Mouse (Mus musculus): ENCODE data around the gene Cipc.

Gene Cipc

GRCm38 (mm10) chr12:86946862-86947574 is at the start of gene Cipc:
Gene Cipc (plus strand): TSS chr12:86947043.
- DNase-seq (ENCODE audit: low read depth, low spot score), result peak; percentile 100

GRCm38 (mm10) chr12:86897769-86898273 is 49.0 kb upstream of the Cipc start:
- DNase-seq (ENCODE audit: low read depth, low spot score), result no peak

GRCm38 (mm10) chr12:86898448-86898847 is 48.4 kb upstream of the Cipc start:
- DNase-seq (ENCODE audit: low read depth, low spot score), result no peak

GRCm38 (mm10) chr12:86899461-86900179 is 47.2 kb upstream of the Cipc start:
- DNase-seq (ENCODE audit: low read depth, low spot score), result no peak

- no peak for DNase-seq (ENCODE audit: low read depth, low spot score)
These were observed 42.7 kb upstream of the Cipc start for GRCm38 (mm10) chr12:86903828-86904806.

- peak; percentile 67 for DNase-seq (ENCODE audit: low read depth, low spot score)
These were observed 41.6 kb upstream of the Cipc start for GRCm38 (mm10) chr12:86905203-86905602.

- no peak for DNase-seq (ENCODE audit: low read depth, low spot score)
These were observed 41.0 kb upstream of the Cipc start for GRCm38 (mm10) chr12:86905876-86906275.

GRCm38 (mm10) chr12:86906395-86906794 is 40.4 kb upstream of the Cipc start:
- peak; percentile 93 for DNase-seq (ENCODE audit: low read depth, low spot score)

GRCm38 (mm10) chr12:86911482-86911931 is 35.3 kb upstream of the Cipc start:
- DNase-seq (ENCODE audit: low read depth, low spot score), result peak; percentile 91

- no peak for DNase-seq (ENCODE audit: low read depth, low spot score)
These were observed 34.3 kb upstream of the Cipc start for GRCm38 (mm10) chr12:86912335-86913093.

GRCm38 (mm10) chr12:86914351-86914750 is 32.5 kb upstream of the Cipc start:
- DNase-seq (ENCODE audit: low read depth, low spot score), result no peak

GRCm38 (mm10) chr12:86914756-86915155 is 32.1 kb upstream of the Cipc start:
- no peak for DNase-seq (ENCODE audit: low read depth, low spot score)

GRCm38 (mm10) chr12:86915617-86916016 is 31.2 kb upstream of the Cipc start:
- peak; percentile 89 for DNase-seq (ENCODE audit: low read depth, low spot score)

GRCm38 (mm10) chr12:86916796-86917573 is 29.9 kb upstream of the Cipc start:
- no peak for DNase-seq (ENCODE audit: low read depth, low spot score)

GRCm38 (mm10) chr12:86918361-86918967 is 28.4 kb upstream of the Cipc start:
- peak; percentile 61 for DNase-seq (ENCODE audit: low read depth, low spot score)

GRCm38 (mm10) chr12:86918983-86919722 is 27.7 kb upstream of the Cipc start:
- DNase-seq (ENCODE audit: low read depth, low spot score), result no peak

GRCm38 (mm10) chr12:86923837-86924236 is 23.0 kb upstream of the Cipc start:
- peak; percentile 93 for DNase-seq (ENCODE audit: low read depth, low spot score)

GRCm38 (mm10) chr12:86930934-86931729 is 15.7 kb upstream of the Cipc start:
- DNase-seq (ENCODE audit: low read depth, low spot score), result no peak
